Mouse (Mus musculus) embryonic facial prominence, embryonic 13.5 days (tissue): ENCODE results near the gene Sgsh. TPM values are rescaled to one million over a fixed set of nuclear protein-coding genes. Genes with fewer than 3 reads are reported as not detected.
A peak's percentile ranks its signal among the peaks of the same experiment; 100 is the strongest.

Source experiments
- ATAC-seq: fragments of 200-750 bp; cut with Nextera tagmentation; 2 replicates; pipeline ENCODE4 v1.8.0; 2017; ENCODE audit warnings: low read depth; ENCODE audit not compliant: insufficient number of reproducible peaks, insufficient read depth, low FRiP score, low TSS enrichment
- H3K27ac ChIP-seq: fragments of 300-500 bp; sonication (generic); 2 replicates; pipeline ENCODE4 v1.5.1; 2015; ENCODE audit warnings: moderate library complexity, mild to moderate bottlenecking, inconsistent platforms
- H3K27me3 ChIP-seq: fragments of 300-500 bp; sonication (generic); 2 replicates; pipeline ENCODE4 v1.6.1; 2015; ENCODE audit warnings: mild to moderate bottlenecking, inconsistent platforms
- H3K36me3 ChIP-seq: fragments of 300-500 bp; sonication (generic); 2 replicates; pipeline ENCODE4 v1.6.1; 2015; ENCODE audit warnings: mild to moderate bottlenecking, inconsistent platforms
- H3K4me1 ChIP-seq: fragments of 300-500 bp; sonication (generic); 2 replicates; pipeline ENCODE4 v1.6.1; 2015; ENCODE audit warnings: inconsistent platforms
- H3K4me2 ChIP-seq: fragments of 300-500 bp; sonication (generic); 2 replicates; pipeline ENCODE4 v1.6.1; 2015; ENCODE audit warnings: moderate library complexity, mild to moderate bottlenecking, inconsistent platforms
- H3K4me3 ChIP-seq: fragments of 300-500 bp; sonication (generic); 2 replicates; pipeline ENCODE4 v1.5.1; 2015; ENCODE audit warnings: mild to moderate bottlenecking, inconsistent platforms
- H3K9ac ChIP-seq: fragments of 300-500 bp; sonication (generic); 2 replicates; pipeline ENCODE4 v1.6.1; 2015; ENCODE audit warnings: mild to moderate bottlenecking, inconsistent platforms
- H3K9me3 ChIP-seq: fragments of 300-500 bp; sonication (generic); 2 replicates; pipeline ENCODE4 v1.6.1; 2016; ENCODE audit warnings: inconsistent platforms
- WGBS: fragments of 180-500 bp; shearing (Covaris S2); methylation state at CpG from one replicate; pipeline ENCODE4 v1.1.7; 2015; ENCODE audit warnings: mixed read lengths; 5-methylcytosine and 5-hydroxymethylcytosine counted together
- polyA plus RNA-seq: library from polyadenylated mRNA; unstranded; fragments of >200 nt; fragmentation: Nextera tagmentation; extraction: Ambion mirVana; gene quantifications from 2 replicates; pipeline ENCODE4 v1.2.1, GENCODE M21; 2015

Sgsh gene
- 5.9 and 6.2 TPM in 2 replicates for polyA plus RNA-seq

- Histone ChIP-seq H3K9ac (peak within 1 kb of the TSS; percentile 81), H3K36me3 (peaks cover 18% of the 10 kb centered on the region), H3K4me3 (peak within 1 kb of the TSS; percentile 73), H3K4me2 (peak within 1 kb of the TSS; percentile 96), H3K27ac (peak within 1 kb of the TSS; percentile 79), H3K4me1 (peaks cover 22% of the 10 kb centered on the region), H3K27me3 (no peaks in the 10 kb centered on the region), H3K9me3 (no peaks in the 10 kb centered on the region)
- peak; percentile 82 for ATAC-seq
- WGBS = under 1% methylated on average over 40 of the region's 40 CpGs
Observed at GRCm38 (mm10) chr11:119355443-119356385, at the start of gene Sgsh, which contains the start of gene Slc26a11. TSS of gene Sgsh (minus strand) at chr11:119355536. TSS of gene Slc26a11 (plus strand) at chr11:119355557.

- Histone ChIP-seq H3K9me3 (no peaks in the 10 kb centered on the region), H3K9ac (no peak overlapping the region), H3K4me3 (no peak overlapping the region), H3K4me1 (no peaks in the 10 kb centered on the region; the same call in 1 of the 2 replicates), H3K27ac (no peak overlapping the region), H3K27me3 (no peaks in the 10 kb centered on the region; the same call in 1 of the 2 replicates), H3K4me2 (no peak overlapping the region), H3K36me3 (no peaks in the 10 kb centered on the region)
- no peak for ATAC-seq
- WGBS = 50% methylated on average over 5 of the region's 5 CpGs
Observed at GRCm38 (mm10) chr11:119404627-119405026, 49.3 kb upstream of the Sgsh start.

- peaks cover 6% of the 10 kb centered on the region; the same call in 1 of the 2 replicates for H3K27me3 ChIP-seq
- H3K9me3 ChIP-seq = no peaks in the 10 kb centered on the region
- no peaks in the 10 kb centered on the region; the same call in 1 of the 2 replicates for H3K4me1 ChIP-seq
- no peak overlapping the region for H3K4me2 ChIP-seq
- no peak for ATAC-seq
- H3K27ac ChIP-seq = no peak overlapping the region
- no peaks in the 10 kb centered on the region for H3K36me3 ChIP-seq
- H3K4me3 ChIP-seq = no peak overlapping the region
- WGBS = 35% methylated on average over 11 of the region's 11 CpGs
- no peak overlapping the region for H3K9ac ChIP-seq
Observed at GRCm38 (mm10) chr11:119402501-119403160, 47.3 kb upstream of the Sgsh start.

GRCm38 (mm10) chr11:119396461-119396860 is 41.1 kb upstream of the Sgsh start:
- ATAC-seq = no peak
- 40% methylated on average over 7 of the region's 7 CpGs for WGBS
- H3K4me1 ChIP-seq = peaks cover 13% of the 10 kb centered on the region
- H3K27ac ChIP-seq = no peak overlapping the region
- H3K36me3 ChIP-seq = no peaks in the 10 kb centered on the region
- H3K4me3 ChIP-seq = no peak overlapping the region
- H3K27me3 ChIP-seq = peaks cover 61% of the 10 kb centered on the region
- no peaks in the 10 kb centered on the region for H3K9me3 ChIP-seq
- H3K4me2 ChIP-seq = no peak overlapping the region
- H3K9ac ChIP-seq = no peak overlapping the region

- H3K27ac ChIP-seq = no peak overlapping the region
- WGBS = 16% methylated on average over 13 of the region's 13 CpGs
- H3K4me1 ChIP-seq = peaks cover 19% of the 10 kb centered on the region
- ATAC-seq = no peak
- no peaks in the 10 kb centered on the region for H3K36me3 ChIP-seq
- H3K9me3 ChIP-seq = no peaks in the 10 kb centered on the region
- H3K4me2 ChIP-seq = no peak overlapping the region
- H3K9ac ChIP-seq = no peak overlapping the region
- no peak overlapping the region for H3K4me3 ChIP-seq
- peaks cover 66% of the 10 kb centered on the region for H3K27me3 ChIP-seq
Observed at GRCm38 (mm10) chr11:119395931-119396330, 40.6 kb upstream of the Sgsh start.

- H3K27me3 ChIP-seq = peaks cover 72% of the 10 kb centered on the region
- no peaks in the 10 kb centered on the region for H3K36me3 ChIP-seq
- no peak overlapping the region for H3K4me3 ChIP-seq
- peaks cover 24% of the 10 kb centered on the region for H3K4me1 ChIP-seq
- H3K9ac ChIP-seq = no peak overlapping the region
- no peaks in the 10 kb centered on the region for H3K9me3 ChIP-seq
- no peak overlapping the region for H3K4me2 ChIP-seq
- WGBS = 8% methylated on average over 7 of the region's 7 CpGs
- ATAC-seq = no peak
- no peak overlapping the region for H3K27ac ChIP-seq
Observed at GRCm38 (mm10) chr11:119395394-119395793, 40.1 kb upstream of the Sgsh start.

- peaks cover 84% of the 10 kb centered on the region for H3K27me3 ChIP-seq
- H3K9me3 ChIP-seq = no peaks in the 10 kb centered on the region
- H3K36me3 ChIP-seq = no peaks in the 10 kb centered on the region
- peaks cover 32% of the 10 kb centered on the region for H3K4me1 ChIP-seq
- no peak overlapping the region for H3K4me3 ChIP-seq
- no peak overlapping the region for H3K4me2 ChIP-seq
- WGBS = 43% methylated on average over 6 of the region's 6 CpGs
- ATAC-seq = no peak
- no peak overlapping the region for H3K27ac ChIP-seq
- H3K9ac ChIP-seq = no peak overlapping the region
Observed at GRCm38 (mm10) chr11:119394210-119394609, 38.9 kb upstream of the Sgsh start.

GRCm38 (mm10) chr11:119393483-119393804 is 38.1 kb upstream of the Sgsh start:
- Histone ChIP-seq H3K36me3 (no peaks in the 10 kb centered on the region), H3K4me2 (peak overlapping the region; percentile 84), H3K27ac (no peak overlapping the region), H3K9ac (peak overlapping the region; percentile 57), H3K9me3 (no peaks in the 10 kb centered on the region), H3K4me3 (peak overlapping the region; percentile 56), H3K27me3 (peaks cover 91% of the 10 kb centered on the region), H3K4me1 (peaks cover 32% of the 10 kb centered on the region)
- no peak for ATAC-seq
- WGBS = 22% methylated on average over 7 of the region's 7 CpGs

- Histone ChIP-seq H3K9ac (peak within 1 kb of the TSS; percentile 57), H3K4me1 (peaks cover 32% of the 10 kb centered on the region), H3K27ac (no peak within 1 kb of the TSS), H3K36me3 (no peaks in the 10 kb centered on the region), H3K9me3 (no peaks in the 10 kb centered on the region), H3K4me2 (peak within 1 kb of the TSS; percentile 84), H3K27me3 (peaks cover 92% of the 10 kb centered on the region), H3K4me3 (peak within 1 kb of the TSS; percentile 56)
- no peak for ATAC-seq
- WGBS = 1% methylated on average over 19 of the region's 19 CpGs
Observed at GRCm38 (mm10) chr11:119392800-119393482, 37.6 kb upstream of the Sgsh start, which contains the start of gene Rnf213. TSS of gene Rnf213 (plus strand) at chr11:119393100.

- Histone ChIP-seq H3K9me3 (no peaks in the 10 kb centered on the region), H3K27me3 (peaks cover 97% of the 10 kb centered on the region), H3K4me1 (peaks cover 32% of the 10 kb centered on the region), H3K36me3 (no peaks in the 10 kb centered on the region), H3K4me2 (peak overlapping the region; percentile 84), H3K27ac (no peak overlapping the region), H3K4me3 (peak overlapping the region; percentile 56), H3K9ac (no peak overlapping the region)
- 3% methylated on average over 12 of the region's 12 CpGs for WGBS
- no peak for ATAC-seq
Observed at GRCm38 (mm10) chr11:119392001-119392614, 36.8 kb upstream of the Sgsh start.
